Mouse (Mus musculus) inflammation-experienced regulatory T-cells, adult 16 weeks (primary cell): ENCODE data around the gene Calhm4. TPM values are rescaled to one million over a fixed set of nuclear protein-coding genes. Genes with fewer than 3 reads are reported as not detected.

Experiments
- polyA plus RNA-seq: library from polyadenylated mRNA; unstranded; fragments of 100-300 nt; shearing (Covaris generic); gene quantifications from one replicate; pipeline ENCODE4 v1.2.1, GENCODE M21; 2017

Gene Calhm4
- polyA plus RNA-seq, result not detected

DNA sequence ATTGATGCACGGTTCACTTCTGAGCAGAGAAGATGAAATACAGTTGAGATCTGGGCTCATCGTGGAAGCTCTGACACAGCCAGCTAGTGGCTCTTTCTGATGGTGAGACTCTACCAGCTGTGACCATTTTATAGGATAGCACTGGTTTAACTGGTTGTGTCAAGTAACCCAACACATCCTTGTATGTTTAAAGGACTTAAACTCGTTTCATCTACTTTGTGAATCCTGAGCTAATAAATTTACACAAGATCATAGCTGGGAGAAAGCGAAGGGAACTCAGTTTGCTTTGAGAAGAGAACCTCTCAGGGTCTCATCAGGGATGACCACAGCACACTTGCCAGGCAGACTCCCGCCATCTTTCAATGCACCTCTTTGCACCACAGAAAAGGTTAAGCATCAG lies at the start of gene Calhm4:
Gene Calhm4 (minus strand): TSS at position 101 of the 400 bp plus-strand sequence.

DNA sequence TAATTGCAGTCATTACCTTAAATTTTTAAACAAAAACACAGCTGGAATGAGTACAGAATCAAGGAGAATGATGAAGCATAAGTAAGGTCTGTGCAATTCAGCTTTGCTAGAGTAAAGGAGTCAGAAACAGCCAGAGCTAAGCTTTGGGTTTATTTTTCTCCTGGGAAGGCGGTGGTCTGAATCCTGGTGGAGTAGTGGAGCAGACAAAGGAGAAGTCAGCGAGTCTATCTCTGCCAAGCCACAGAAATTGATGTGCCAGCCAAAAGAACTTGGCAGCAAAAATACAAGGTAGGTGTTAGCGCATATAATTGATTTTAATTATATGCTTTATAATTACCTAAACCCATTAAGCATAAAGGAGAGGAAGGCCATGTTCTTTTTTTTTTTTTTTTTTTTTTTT lies 6.7 kb downstream of the Calhm4 start, which contains the start of gene Trappc3l:
Gene Trappc3l (plus strand): TSS at position 197 of the 400 bp plus-strand sequence.

GRCm38 (mm10) chr10:34019302-34020075 lies 24.6 kb downstream of the Calhm4 start, which contains the start of gene Rwdd1:
Rwdd1 (minus strand) TSS chr10:34019624.

Other genes starting within 250 kb of the Calhm4 start
- gene Sult3a1, start 186.6 kb downstream of the Calhm4 start, polyA plus RNA-seq, result not detected
- gene Rsph4a, start 139.2 kb downstream of the Calhm4 start, polyA plus RNA-seq, result not detected
- 74.1 TPM for gene Zup1, start 93.0 kb downstream of the Calhm4 start, polyA plus RNA-seq
- gene Rwdd1, start 24.7 kb downstream of the Calhm4 start, polyA plus RNA-seq, result 81.0 TPM
- not detected for gene Trappc3l, start 6.7 kb downstream of the Calhm4 start, polyA plus RNA-seq
- gene Calhm5, start 52.2 kb upstream of the Calhm4 start, polyA plus RNA-seq, result not detected
- gene Calhm6, start 83.7 kb upstream of the Calhm4 start, polyA plus RNA-seq, result 27.0 TPM
- 7.5 TPM for gene Dse, start 163.4 kb upstream of the Calhm4 start, polyA plus RNA-seq
- 84.7 TPM for gene Tspyl1, start 237.9 kb upstream of the Calhm4 start, polyA plus RNA-seq